Mouse (Mus musculus): ENCODE data around the gene Hist1h3a. TPM values are rescaled to one million over a fixed set of nuclear protein-coding genes. Genes with fewer than 3 reads are reported as not detected.
"Not testable (repeated sequence)": the region's sequence is repeated elsewhere in the genome, so short reads cannot be mapped to it uniquely, and the experiment has no call there.

Hist1h3a gene
- polyA plus RNA-seq, 1 experiment = 4.0 TPM

GRCm38 (mm10) chr13:23751478-23751956 is 10.7 kb downstream of the Hist1h3a start:
- TF ChIP-seq GATA1 (IDR thresholded peaks at IDR 0.05; ENCODE audit: low read length) (no peak), TAL1 (IDR thresholded peaks at IDR 0.05; ENCODE audit: low read length) (no peak)
- H3K4me1 ChIP-seq (ENCODE audit: control insufficient read depth) = peaks cover 70% of the 10 kb centered on the region
- peak overlapping the region; percentile 66 for H3K4me3 ChIP-seq (replicated peaks)
- H3K36me3 ChIP-seq (ENCODE audit: control insufficient read depth) = peaks cover 4% of the 10 kb centered on the region
- H3K9me3 ChIP-seq (ENCODE audit: control insufficient read depth, low read length) = no peaks in the 10 kb centered on the region
- no peaks in the 10 kb centered on the region for H3K27me3 ChIP-seq (ENCODE audit: control insufficient read depth)

- Histone ChIP-seq H3K4me3 (replicated peaks) (peak within 1 kb of the TSS; percentile 66), H3K4me1 (ENCODE audit: control insufficient read depth) (peaks cover 66% of the 10 kb centered on the region)
- not testable (repeated sequence) for H3K9me3 ChIP-seq (ENCODE audit: control insufficient read depth, low read length); H3K27me3 ChIP-seq (ENCODE audit: control insufficient read depth); H3K36me3 ChIP-seq (ENCODE audit: control insufficient read depth)
Measured at GRCm38 (mm10) chr13:23750839-23751477, 11.2 kb downstream of the Hist1h3a start, which contains the start of gene Hist1h2ab. Gene Hist1h2ab, plus strand, starts transcription at chr13:23751126.

DNA sequence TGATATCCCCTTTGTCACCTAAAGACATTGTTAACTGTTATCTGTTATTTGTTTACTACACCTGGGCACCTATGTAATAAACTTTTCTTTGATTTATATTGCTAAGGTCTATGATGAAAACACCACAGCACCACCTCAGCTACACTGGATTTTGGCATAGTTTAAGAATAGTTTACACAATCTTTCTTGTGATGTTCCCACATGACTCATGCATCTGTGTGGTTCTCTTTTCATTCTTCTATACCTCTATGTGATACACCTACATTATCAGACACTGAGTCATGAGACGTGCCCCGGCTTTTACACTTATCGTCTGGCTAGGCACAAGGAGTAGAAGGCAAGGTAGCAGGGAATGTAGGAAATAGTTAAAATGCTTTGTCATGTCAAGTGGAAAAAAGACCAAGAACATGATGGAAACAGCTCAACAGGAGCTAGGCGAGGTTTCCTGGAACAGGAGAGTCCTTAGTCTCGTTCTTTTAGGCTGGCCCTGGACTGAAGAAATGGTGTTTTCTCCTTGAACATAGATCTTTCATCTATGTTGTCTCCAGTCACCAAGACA is 12.5 kb downstream of the Hist1h3a start:
- Histone ChIP-seq H3K9me3 (ENCODE audit: control insufficient read depth, low read length) (no peaks in the 10 kb centered on the region), H3K27me3 (ENCODE audit: control insufficient read depth) (no peaks in the 10 kb centered on the region), H3K4me1 (ENCODE audit: control insufficient read depth) (peaks cover 57% of the 10 kb centered on the region), H3K4me3 (replicated peaks) (no peak overlapping the region), H3K36me3 (ENCODE audit: control insufficient read depth) (peaks cover 4% of the 10 kb centered on the region)
- no peak for TF ChIP-seq GATA1 (IDR thresholded peaks at IDR 0.05; ENCODE audit: low read length)
- TF ChIP-seq TAL1 (IDR thresholded peaks at IDR 0.05; ENCODE audit: low read length) = no peak

- peaks cover 58% of the 10 kb centered on the region for H3K4me1 ChIP-seq (ENCODE audit: control insufficient read depth)
- TF ChIP-seq GATA1 (IDR thresholded peaks at IDR 0.05; ENCODE audit: low read length) = no peak
- no peak for TF ChIP-seq TAL1 (IDR thresholded peaks at IDR 0.05; ENCODE audit: low read length)
- H3K36me3 ChIP-seq (ENCODE audit: control insufficient read depth) = peaks cover 9% of the 10 kb centered on the region
- no peaks in the 10 kb centered on the region for H3K27me3 ChIP-seq (ENCODE audit: control insufficient read depth)
- H3K4me3 ChIP-seq (replicated peaks) = peak overlapping the region; percentile 63
- no peaks in the 10 kb centered on the region for H3K9me3 ChIP-seq (ENCODE audit: control insufficient read depth, low read length)
Measured at GRCm38 (mm10) chr13:23747892-23748288, 14.3 kb downstream of the Hist1h3a start.

GRCm38 (mm10) chr13:23747081-23747891 is 14.9 kb downstream of the Hist1h3a start:
- Histone ChIP-seq H3K27me3 (ENCODE audit: control insufficient read depth) (no peaks in the 10 kb centered on the region), H3K36me3 (ENCODE audit: control insufficient read depth) (peaks cover 9% of the 10 kb centered on the region), H3K9me3 (ENCODE audit: control insufficient read depth, low read length) (no peaks in the 10 kb centered on the region), H3K4me3 (replicated peaks) (peak overlapping the region; percentile 63), H3K4me1 (ENCODE audit: control insufficient read depth) (peaks cover 62% of the 10 kb centered on the region)
- no peak for TF ChIP-seq GATA1 (IDR thresholded peaks at IDR 0.05; ENCODE audit: low read length)
- TF ChIP-seq TAL1 (IDR thresholded peaks at IDR 0.05; ENCODE audit: low read length) = no peak

DNA sequence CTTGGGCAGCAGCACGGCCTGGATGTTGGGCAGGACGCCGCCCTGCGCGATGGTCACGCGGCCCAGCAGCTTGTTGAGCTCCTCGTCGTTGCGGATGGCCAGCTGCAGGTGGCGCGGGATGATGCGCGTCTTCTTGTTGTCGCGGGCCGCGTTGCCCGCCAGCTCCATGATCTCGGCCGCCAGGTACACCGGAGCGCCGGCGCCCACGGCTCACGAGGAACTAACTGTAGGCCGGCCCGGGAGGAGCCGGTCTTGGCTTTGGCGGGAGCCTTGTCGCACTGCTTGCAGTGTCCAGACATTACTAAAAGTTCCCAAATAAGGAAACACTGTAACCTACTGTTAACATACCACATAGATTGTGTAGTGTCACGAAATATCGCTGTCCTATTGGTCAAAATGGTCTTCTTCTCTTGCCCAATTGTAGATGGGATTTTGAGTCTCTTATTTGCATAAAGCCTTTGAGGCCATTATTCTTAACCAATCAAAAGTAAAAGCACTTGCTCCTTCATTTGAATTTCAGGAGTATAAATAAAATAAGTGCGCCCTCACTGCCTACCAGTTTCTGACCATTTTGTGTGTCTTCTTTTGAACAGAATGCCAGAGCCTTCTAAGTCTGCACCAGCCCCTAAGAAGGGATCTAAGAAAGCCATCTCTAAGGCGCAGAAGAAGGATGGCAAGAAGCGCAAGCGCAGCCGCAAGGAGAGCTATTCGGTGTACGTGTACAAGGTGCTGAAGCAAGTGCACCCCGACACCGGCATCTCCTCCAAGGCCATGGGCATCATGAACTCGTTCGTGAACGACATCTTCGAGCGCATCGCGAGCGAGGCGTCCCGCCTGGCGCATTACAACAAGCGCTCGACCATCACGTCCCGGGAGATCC is 15.7 kb downstream of the Hist1h3a start, which contains the start of gene Hist1h2bb:
TSS of gene Hist1h2bb (plus strand) at position 534 of the 880 bp plus-strand sequence.
- peak within 1 kb of the TSS; percentile 79 for H3K4me3 ChIP-seq (replicated peaks)
- peaks cover 68% of the 10 kb centered on the region for H3K4me1 ChIP-seq (ENCODE audit: control insufficient read depth)
- not testable (repeated sequence) for H3K36me3 ChIP-seq (ENCODE audit: control insufficient read depth); H3K9me3 ChIP-seq (ENCODE audit: control insufficient read depth, low read length); H3K27me3 ChIP-seq (ENCODE audit: control insufficient read depth)

GRCm38 (mm10) chr13:23745381-23746161 is 16.6 kb downstream of the Hist1h3a start, which contains the start of gene Hist1h3c:
Gene Hist1h3c, minus strand, starts transcription at chr13:23745602.
- Histone ChIP-seq H3K36me3 (ENCODE audit: control insufficient read depth) (peaks cover 9% of the 10 kb centered on the region), H3K4me3 (replicated peaks) (peak within 1 kb of the TSS; percentile 79), H3K9me3 (ENCODE audit: control insufficient read depth, low read length) (no peaks in the 10 kb centered on the region), H3K27me3 (ENCODE audit: control insufficient read depth) (no peaks in the 10 kb centered on the region), H3K4me1 (ENCODE audit: control insufficient read depth) (peaks cover 70% of the 10 kb centered on the region)
- TF ChIP-seq TAL1 (IDR thresholded peaks at IDR 0.05; ENCODE audit: low read length) (no peak), GATA1 (IDR thresholded peaks at IDR 0.05; ENCODE audit: low read length) (peak; percentile 24; the same call in 1 of the 2 replicates)

Data from erythroblast, embryonic 14.5 days (primary cell).